Mouse (Mus musculus) stomach, postnatal 0 days (tissue): ENCODE measurements around the gene Apoo. TPM values are rescaled to one million over a fixed set of nuclear protein-coding genes. Genes with fewer than 3 reads are reported as not detected.
"Not testable (repeated sequence)": the region's sequence is repeated elsewhere in the genome, so short reads cannot be mapped to it uniquely, and the experiment has no call there.

Experiments
- ATAC-seq: fragments of 200-750 bp; cut with Nextera tagmentation; 2 replicates; pipeline ENCODE4 v1.8.0; 2017; ENCODE audit not compliant: low FRiP score, low TSS enrichment
- DNase-seq: peaks from one replicate; pipeline ENCODE4 v3.0.0-alpha.2; 2016; ENCODE audit warnings: low spot score
- H3K27ac ChIP-seq: fragments of 300-500 bp; sonication (generic); replicated peaks from 2 replicates; pipeline ENCODE4 v1.5.1; 2014; ENCODE audit warnings: mild to moderate bottlenecking, control low read depth
- H3K27me3 ChIP-seq: fragments of 300-500 bp; sonication (generic); 2 replicates; pipeline ENCODE4 v1.6.1; 2014; ENCODE audit warnings: low read length; ENCODE audit not compliant: control insufficient read depth, insufficient read depth
- H3K36me3 ChIP-seq: fragments of 300-500 bp; sonication (generic); 2 replicates; pipeline ENCODE4 v1.6.1; 2014; ENCODE audit warnings: low read length, mixed read lengths; ENCODE audit not compliant: control insufficient read depth, insufficient read depth
- H3K4me1 ChIP-seq: fragments of 300-500 bp; sonication (generic); replicated peaks from 2 replicates; pipeline ENCODE4 v1.6.1; 2014; ENCODE audit warnings: antibody characterized with exemption; ENCODE audit not compliant: control insufficient read depth, insufficient read depth
- H3K4me2 ChIP-seq: fragments of 300-500 bp; sonication (generic); replicated peaks from 2 replicates; pipeline ENCODE4 v1.6.1; 2014; ENCODE audit warnings: low read depth, mild to moderate bottlenecking, control low read depth, moderate library complexity
- H3K4me3 ChIP-seq: fragments of 300-500 bp; sonication (generic); 2 replicates; pipeline ENCODE4 v1.5.1; 2014; ENCODE audit warnings: low read depth, low read length, control low read depth
- H3K9ac ChIP-seq: fragments of 300-500 bp; sonication (generic); 2 replicates; pipeline ENCODE4 v1.6.1; 2014; ENCODE audit warnings: mild to moderate bottlenecking, low read length, control low read depth, mixed read lengths
- H3K9me3 ChIP-seq: fragments of 300-500 bp; sonication (generic); 2 replicates; pipeline ENCODE4 v1.6.1; 2016; ENCODE audit warnings: low read length; ENCODE audit not compliant: control insufficient read depth
- CTCF ChIP-seq: IDR thresholded peaks from 2 replicates; pipeline ENCODE4 v1.5.1; 2016; ENCODE audit warnings: antibody characterized with exemption, low read depth, mild to moderate bottlenecking, moderate library complexity
- EP300 ChIP-seq: optimal IDR thresholded peaks from 2 replicates; pipeline ENCODE3; 2016; ENCODE audit warnings: antibody characterized with exemption
- WGBS: fragments of 180-500 bp; shearing (Covaris S2); extraction: QIAGEN DNeasy Blood & Tissue Kit; methylation state at CpG from one replicate; pipeline ENCODE4 v1.1.7; 2014; 5-methylcytosine and 5-hydroxymethylcytosine counted together
- polyA plus RNA-seq: library from polyadenylated mRNA; unstranded; fragments of >200 nt; fragmentation: Nextera tagmentation; extraction: Ambion mirVana; gene quantifications from 2 replicates; pipeline ENCODE4 v1.2.1, GENCODE M21; 2015

The Apoo gene
- polyA plus RNA-seq, 1 experiment from 2014 or later = 69.7 TPM

DNA sequence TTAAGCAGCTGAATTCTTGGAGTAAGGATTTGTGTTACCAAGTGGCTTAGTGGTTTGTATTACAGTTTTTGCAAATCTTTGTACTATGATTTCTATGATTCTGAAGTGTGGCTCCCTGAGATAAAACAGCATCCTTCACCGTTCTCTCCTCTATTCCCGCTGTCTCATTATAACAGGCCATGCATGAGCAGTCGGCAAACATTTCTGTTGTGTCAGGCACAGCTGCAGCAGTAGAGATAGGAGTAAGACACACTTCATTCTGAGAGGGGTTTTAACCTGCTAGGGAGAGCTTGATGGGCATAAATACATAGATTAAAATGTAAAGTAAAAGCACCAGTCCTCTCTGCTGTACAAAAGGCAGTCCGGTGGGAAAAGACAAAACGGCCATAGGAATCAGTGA is 11.8 kb downstream of the Apoo start:
- no peaks in the 10 kb centered on the region for H3K36me3 ChIP-seq
- no peak overlapping the region for H3K4me2 ChIP-seq
- DNase-seq (no peak), ATAC-seq (no peak)
- H3K27ac ChIP-seq = no peak overlapping the region
- no peak for TF ChIP-seq EP300
- TF ChIP-seq CTCF = no peak
- H3K9ac ChIP-seq = no peak overlapping the region
- H3K9me3 ChIP-seq = no peaks in the 10 kb centered on the region
- WGBS = 76% methylated on average over 5 of the region's 5 CpGs
- no peaks in the 10 kb centered on the region for H3K27me3 ChIP-seq
- H3K4me1 ChIP-seq = no peaks in the 10 kb centered on the region
- no peak overlapping the region for H3K4me3 ChIP-seq

DNA sequence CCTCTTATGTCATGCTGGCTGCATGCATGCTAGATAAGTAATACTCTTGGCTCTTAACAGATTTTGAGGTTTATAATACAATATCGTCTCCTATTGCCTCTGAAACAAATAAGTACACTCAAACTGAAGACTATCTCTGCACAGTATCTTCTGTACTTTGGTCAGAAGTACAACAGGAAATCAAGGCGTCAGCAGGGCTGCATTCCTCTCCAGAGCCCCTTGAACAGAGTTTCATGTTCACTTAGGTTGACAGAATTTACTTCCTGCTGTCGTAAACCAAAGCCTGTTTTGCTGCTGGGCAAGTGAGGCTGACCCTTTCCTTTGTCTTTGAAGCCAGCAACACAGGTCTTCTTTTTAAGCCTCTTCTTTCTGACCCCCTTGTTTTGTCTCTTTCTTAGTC is 42.1 kb downstream of the Apoo start:
- no peak overlapping the region for H3K9ac ChIP-seq
- peak; percentile 12 for DNase-seq
- no peaks in the 10 kb centered on the region for H3K9me3 ChIP-seq
- 52% methylated on average over 3 of the region's 3 CpGs for WGBS
- TF ChIP-seq EP300 = no peak
- TF ChIP-seq CTCF = no peak
- no peaks in the 10 kb centered on the region for H3K36me3 ChIP-seq
- no peak overlapping the region for H3K27ac ChIP-seq
- no peak for ATAC-seq
- H3K4me2 ChIP-seq = no peak overlapping the region
- no peaks in the 10 kb centered on the region for H3K27me3 ChIP-seq
- H3K4me1 ChIP-seq = no peaks in the 10 kb centered on the region
- no peak overlapping the region for H3K4me3 ChIP-seq

- Histone ChIP-seq H3K4me2 (no peak overlapping the region), H3K9me3 (no peaks in the 10 kb centered on the region), H3K4me1 (no peaks in the 10 kb centered on the region), H3K27me3 (no peaks in the 10 kb centered on the region), H3K9ac (no peak overlapping the region), H3K4me3 (no peak overlapping the region), H3K36me3 (no peaks in the 10 kb centered on the region), H3K27ac (no peak overlapping the region)
- ATAC-seq (no peak), DNase-seq (no peak)
- peak; percentile 48 for TF ChIP-seq CTCF
- TF ChIP-seq EP300 = no peak
- 89% methylated on average over 2 of the region's 2 CpGs for WGBS
Measured at GRCm38 (mm10) chrX:94420210-94420609, 53.3 kb downstream of the Apoo start.

- Histone ChIP-seq H3K4me2 (no peak overlapping the region), H3K9ac (no peak overlapping the region), H3K27me3 (no peaks in the 10 kb centered on the region), H3K27ac (no peak overlapping the region), H3K4me3 (no peak overlapping the region), H3K4me1 (no peaks in the 10 kb centered on the region), H3K9me3 (no peaks in the 10 kb centered on the region), H3K36me3 (no peaks in the 10 kb centered on the region)
- WGBS = 35% methylated on average over 9 of the region's 9 CpGs
- DNase-seq (peak; percentile 31), ATAC-seq (peak; percentile 53; the same call in 1 of the 2 replicates)
- TF ChIP-seq EP300 (no peak), CTCF (peak; percentile 75)
Measured at GRCm38 (mm10) chrX:94431548-94432375, 64.8 kb downstream of the Apoo start.

DNA sequence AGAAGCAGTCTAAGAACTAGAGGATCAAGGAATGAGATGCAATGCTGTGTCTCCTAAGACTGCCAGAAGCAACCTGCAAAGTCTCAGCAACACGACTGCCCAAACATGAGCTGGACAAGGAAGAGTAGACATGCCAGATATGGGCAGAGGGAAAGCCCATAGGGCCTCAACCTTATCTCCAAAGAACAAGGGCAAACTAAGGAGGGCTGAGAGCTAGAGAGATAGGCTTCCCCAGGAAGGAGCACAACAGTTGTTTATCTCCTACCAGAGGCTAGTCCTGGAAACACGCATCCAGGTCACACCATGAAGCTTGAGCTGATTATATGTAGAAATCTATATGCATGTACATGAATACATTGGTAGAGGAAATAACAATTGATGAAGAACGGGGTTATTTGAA is 78.5 kb downstream of the Apoo start:
- not testable (repeated sequence) for H3K4me1 ChIP-seq, H3K9me3 ChIP-seq, H3K27me3 ChIP-seq, ATAC-seq, H3K36me3 ChIP-seq, H3K9ac ChIP-seq, H3K27ac ChIP-seq, H3K4me3 ChIP-seq, DNase-seq, H3K4me2 ChIP-seq
- WGBS = no CpG with 5 or more reads among the region's 3 CpGs

- not testable (repeated sequence) for H3K4me2 ChIP-seq, ATAC-seq, H3K4me1 ChIP-seq, H3K9ac ChIP-seq, DNase-seq, H3K27ac ChIP-seq, H3K36me3 ChIP-seq, H3K9me3 ChIP-seq, H3K27me3 ChIP-seq, H3K4me3 ChIP-seq
- whole genome bisulfite sequencing = 95% methylated on average over 2 of the region's 2 CpGs
Measured at GRCm38 (mm10) chrX:94446021-94446420, 79.1 kb downstream of the Apoo start.

DNA sequence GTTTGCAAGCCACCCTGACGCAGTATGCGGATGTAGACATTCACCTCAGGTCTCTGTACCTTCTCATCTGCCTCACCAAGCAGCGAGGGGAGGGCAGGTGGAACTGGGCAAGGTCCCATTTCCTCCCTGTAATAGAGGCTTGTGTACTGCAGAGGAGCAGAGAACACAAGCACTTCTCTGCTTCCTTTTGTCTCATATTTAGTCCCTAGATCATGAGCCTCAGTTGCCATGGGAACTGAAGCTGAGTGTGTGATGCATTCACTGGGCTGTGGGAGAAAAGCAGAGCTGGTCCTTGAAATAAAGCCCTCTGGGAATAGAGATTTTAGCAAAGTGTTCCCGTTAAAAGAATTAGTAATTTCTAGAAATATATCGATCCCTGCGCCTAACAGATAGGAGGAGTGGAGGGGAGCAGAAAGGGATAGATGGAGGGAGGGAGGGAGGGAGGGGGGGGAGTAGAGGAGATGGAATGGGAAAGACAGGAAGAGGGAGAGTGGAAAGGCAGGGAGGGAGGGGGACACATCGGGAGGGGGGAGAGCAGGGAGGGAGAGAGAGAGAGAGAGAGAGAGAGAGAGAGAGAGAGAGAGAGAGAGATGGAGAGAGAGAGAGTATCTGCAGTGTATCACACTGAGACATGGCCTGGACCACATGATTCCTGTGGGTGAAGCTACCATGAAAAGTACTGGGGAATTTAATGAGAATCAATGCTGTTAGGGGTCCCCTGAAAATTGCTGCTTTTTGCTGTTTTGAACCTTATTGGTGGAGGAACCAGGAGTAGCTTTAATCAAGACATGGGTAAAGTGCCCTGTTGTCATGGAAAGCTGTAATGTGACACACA is 83.3 kb downstream of the Apoo start:
- DNase-seq, H3K27ac ChIP-seq, H3K4me1 ChIP-seq, H3K9ac ChIP-seq, H3K36me3 ChIP-seq, H3K27me3 ChIP-seq, H3K9me3 ChIP-seq, H3K4me3 ChIP-seq, H3K4me2 ChIP-seq, ATAC-seq: not testable (repeated sequence)
- WGBS = no CpG with 5 or more reads among the region's 7 CpGs
